ENCODE assay signal across 13 mouse cellular contexts in genomic region chr13:102745270-102745600, GRCm38 (mm10). TPM values are rescaled to one million over a fixed set of nuclear protein-coding genes. Genes with fewer than 3 reads are reported as not detected.
A peak's percentile ranks its signal among the peaks of the same experiment; 100 is the strongest.
DNase-seq lines count a peak whose midpoint lies in the region; ATAC-seq and TF ChIP-seq lines count a peak whose summit lies in the region.
"Had no signal": no experiment of that assay in that cellular context is flagged by ENCODE, and none has a peak within 500 bp of the region (broad histone marks: within the 10 kb centered on the region; RNA-seq: fewer than 3 reads in every experiment).

No protein-coding gene starts in this region.

- ATAC-seq in heart, embryonic 12.5 days (ENCODE audit: insufficient number of reproducible peaks, low FRiP score), result no peak
- peak; percentile 70; the same call in 1 of the 2 replicates for ATAC-seq in midbrain, embryonic 13.5 days
- ATAC-seq in midbrain, postnatal 0 days (ENCODE audit: low FRiP score), result no peak
- peak; percentile 34; the same call in 1 of the 2 replicates for ATAC-seq in forebrain, embryonic 16.5 days
- ATAC-seq: intestine, postnatal 0 days had no signal

- 0 out of 2 replicates have a peak overlapping the region, but pooled peaks have one; percentile 28 for H3K27ac ChIP-seq in heart, embryonic 12.5 days (ENCODE audit: poor library complexity, severe bottlenecking)
- H3K27ac ChIP-seq in midbrain, embryonic 13.5 days, result no peak overlapping the region
- H3K27ac ChIP-seq in midbrain, postnatal 0 days (ENCODE audit: low read depth, low read length), result no peak overlapping the region
- no peak overlapping the region for H3K27ac ChIP-seq in forebrain, embryonic 16.5 days (ENCODE audit: low read length)
- H3K27ac ChIP-seq: embryonic facial prominence, embryonic 10.5 days; liver, embryonic 13.5 days had no signal

- H3K4me1 ChIP-seq in heart, embryonic 12.5 days (replicated peaks), result 0 out of 2 replicates have a peak, but pooled peaks cover 3% of the 10 kb centered on the region
- peaks cover 7% of the 10 kb centered on the region; the same call in 1 of the 2 replicates for H3K4me1 ChIP-seq in midbrain, embryonic 13.5 days (replicated peaks)
- H3K4me1 ChIP-seq in midbrain, postnatal 0 days (ENCODE audit: insufficient read depth, low read length), result no peaks in the 10 kb centered on the region
- H3K4me1 ChIP-seq in forebrain, embryonic 16.5 days (replicated peaks; ENCODE audit: control insufficient read depth, insufficient read depth, low read length), result no peaks in the 10 kb centered on the region; the same call in 1 of the 2 replicates
- H3K4me1 ChIP-seq: embryonic facial prominence, embryonic 10.5 days had no signal

- H3K4me3 ChIP-seq in heart, embryonic 12.5 days, result no peak overlapping the region
- H3K4me3 ChIP-seq in midbrain, embryonic 13.5 days (replicated peaks), result no peak overlapping the region
- H3K4me3 ChIP-seq in midbrain, postnatal 0 days (ENCODE audit: low read depth, low read length), result no peak overlapping the region
- no peak overlapping the region for H3K4me3 ChIP-seq in forebrain, embryonic 16.5 days (replicated peaks; ENCODE audit: low read length)
- H3K4me3 ChIP-seq: embryonic facial prominence, embryonic 10.5 days; liver, embryonic 13.5 days; myocyte had no signal

- no peak for TF ChIP-seq CTCF in midbrain, postnatal 0 days (IDR thresholded peaks at IDR 0.05)

- no peaks in the 10 kb centered on the region for H3K9me3 ChIP-seq in heart, embryonic 12.5 days (replicated peaks)
- no peaks in the 10 kb centered on the region for H3K9me3 ChIP-seq in midbrain, embryonic 13.5 days
- H3K9me3 ChIP-seq in midbrain, postnatal 0 days (ENCODE audit: low read length), result no peaks in the 10 kb centered on the region
- no peaks in the 10 kb centered on the region for H3K9me3 ChIP-seq in forebrain, embryonic 16.5 days (ENCODE audit: control insufficient read depth, low read length)
- H3K9me3 ChIP-seq: embryonic facial prominence, embryonic 10.5 days; liver, embryonic 13.5 days had no signal

- H3K4me2 ChIP-seq in heart, embryonic 12.5 days, result no peak overlapping the region
- no peak overlapping the region for H3K4me2 ChIP-seq in midbrain, embryonic 13.5 days (replicated peaks)
- no peak overlapping the region for H3K4me2 ChIP-seq in midbrain, postnatal 0 days (ENCODE audit: low read depth, low read length, poor library complexity, severe bottlenecking)
- no peak overlapping the region for H3K4me2 ChIP-seq in forebrain, embryonic 16.5 days (ENCODE audit: low read length)
- H3K4me2 ChIP-seq: liver, embryonic 13.5 days had no signal

- H3K9ac ChIP-seq in heart, embryonic 12.5 days, result no peak overlapping the region
- no peak overlapping the region for H3K9ac ChIP-seq in midbrain, embryonic 13.5 days (replicated peaks)
- H3K9ac ChIP-seq in midbrain, postnatal 0 days (replicated peaks; ENCODE audit: low read length, poor library complexity, severe bottlenecking), result no peak overlapping the region
- no peak overlapping the region for H3K9ac ChIP-seq in forebrain, embryonic 16.5 days (replicated peaks; ENCODE audit: low read depth, low read length)
- H3K9ac ChIP-seq: liver, embryonic 13.5 days had no signal

- 87% methylated on average over 3 of the region's 3 CpGs for WGBS in heart, embryonic 12.5 days
- WGBS in midbrain, embryonic 13.5 days, result 91% methylated on average over 3 of the region's 3 CpGs
- WGBS in midbrain, postnatal 0 days, result 93% methylated on average over 3 of the region's 3 CpGs
- WGBS in forebrain, embryonic 16.5 days, result 96% methylated on average over 3 of the region's 3 CpGs

- DNase-seq in heart, adult 8-10 months (ENCODE audit: low spot score), result no peak
- DNase-seq in midbrain, postnatal 0 days (ENCODE audit: low spot score), result no peak
- DNase-seq in thymus, postnatal 36 days, result no peak
- no peak for DNase-seq in right cerebral cortex, adult 18-20 months
- DNase-seq in B cell, adult 2 months, result no peak
- DNase-seq: thymus, adult 18-20 months had no signal

- H3K36me3 ChIP-seq in heart, embryonic 12.5 days, result peaks cover 72% of the 10 kb centered on the region
- peaks cover 18% of the 10 kb centered on the region for H3K36me3 ChIP-seq in midbrain, embryonic 13.5 days
- peaks cover 14% of the 10 kb centered on the region for H3K36me3 ChIP-seq in midbrain, postnatal 0 days (ENCODE audit: insufficient read depth, low read length)
- no peaks in the 10 kb centered on the region for H3K36me3 ChIP-seq in forebrain, embryonic 16.5 days (ENCODE audit: control insufficient read depth, insufficient read depth)

- H3K27me3 ChIP-seq in heart, embryonic 12.5 days (replicated peaks), result no peaks in the 10 kb centered on the region
- H3K27me3 ChIP-seq in midbrain, embryonic 13.5 days, result no peaks in the 10 kb centered on the region
- no peaks in the 10 kb centered on the region for H3K27me3 ChIP-seq in midbrain, postnatal 0 days (ENCODE audit: insufficient read depth, low read length)
- no peaks in the 10 kb centered on the region for H3K27me3 ChIP-seq in forebrain, embryonic 16.5 days (replicated peaks; ENCODE audit: control insufficient read depth, insufficient read depth, low read length)
- H3K27me3 ChIP-seq: liver, embryonic 13.5 days had no signal

RNA-seq across cellular contexts. Expression of gene Cd180, which starts 51.9 kb away (rescaled TPM):
- polyA plus RNA-seq in heart, embryonic 12.5 days (2016; fragmentation: Nextera tagmentation; extraction: Ambion mirVana), result 0.37 and 0.44 TPM in 2 replicates
- total RNA-seq in heart, adult 8-10 months (2022), result 1 to 10 TPM in 2 of 4 experiments, under 1 TPM in 2; 0.57 to 2.5 (median 0.85) TPM
- polyA plus RNA-seq in midbrain, embryonic 13.5 days (2015; fragmentation: Nextera tagmentation; extraction: Ambion mirVana), result 0.30 and 0.36 TPM in 2 replicates
- 1.3 and 3.2 TPM in 2 replicates for total RNA-seq in midbrain, postnatal 0 days (2014; rRNA removed)
- 0.58 and 0.60 TPM in 2 replicates for polyA plus RNA-seq in midbrain, postnatal 0 days (2015; fragmentation: Nextera tagmentation; extraction: Ambion mirVana)
- polyA plus RNA-seq in forebrain, embryonic 16.5 days (2015; fragmentation: Nextera tagmentation; extraction: Ambion mirVana), result 0.23 and 0.39 TPM in 2 replicates

Comparison
In these comparisons a context has a peak if more than half of its experiments do, and no peak if none do; other contexts are left out.
1. ATAC-seq: peak in midbrain, embryonic 13.5 days (single experiment) and forebrain, embryonic 16.5 days (single experiment); none in heart, embryonic 12.5 days (single experiment) and midbrain, postnatal 0 days (single experiment).